Mouse (Mus musculus) forebrain, embryonic 10.5 days (tissue): Measurements from ENCODE around the gene Atp6v0d1. TPM values are rescaled to one million over a fixed set of nuclear protein-coding genes. Genes with fewer than 3 reads are reported as not detected.
"Not testable (repeated sequence)": the region's sequence is repeated elsewhere in the genome, so short reads cannot be mapped to it uniquely, and the experiment has no call there.

ENCODE experiments used
- DNase-seq: peaks from one replicate; pipeline ENCODE4 v3.0.0-alpha.2; 2017; ENCODE audit warnings: low spot score; ENCODE audit errors: extremely low spot score
- H3K27ac ChIP-seq: fragments of 300-500 bp; sonication (generic); 2 replicates; pipeline ENCODE4 v1.5.1; 2016; ENCODE audit warnings: mild to moderate bottlenecking
- H3K27me3 ChIP-seq: fragments of 300-500 bp; sonication (generic); 2 replicates; pipeline ENCODE4 v1.6.1; 2016; ENCODE audit warnings: mild to moderate bottlenecking; ENCODE audit not compliant: poor library complexity, severe bottlenecking
- H3K36me3 ChIP-seq: fragments of 300-500 bp; sonication (generic); replicated peaks from 2 replicates; pipeline ENCODE4 v1.6.1; 2016; ENCODE audit warnings: mild to moderate bottlenecking, moderate library complexity
- H3K4me1 ChIP-seq: fragments of 300-500 bp; sonication (generic); 2 replicates; pipeline ENCODE4 v1.6.1; 2016
- H3K4me3 ChIP-seq: fragments of 300-500 bp; sonication (generic); 2 replicates; pipeline ENCODE4 v1.5.1; 2016; ENCODE audit warnings: mild to moderate bottlenecking, moderate library complexity
- H3K9me3 ChIP-seq: fragments of 300-500 bp; sonication (generic); 2 replicates; pipeline ENCODE4 v1.6.1; 2016; ENCODE audit warnings: mild to moderate bottlenecking, moderate library complexity
- WGBS: fragments of 180-500 bp; shearing (Covaris S2); methylation state at CpG from one replicate; pipeline ENCODE4 v1.1.7; 2016; 5-methylcytosine and 5-hydroxymethylcytosine counted together
- polyA plus RNA-seq: library from polyadenylated mRNA; unstranded; fragments of >200 nt; fragmentation: Nextera tagmentation; extraction: Ambion mirVana; gene quantifications from 2 replicates; pipeline ENCODE4 v1.2.1, GENCODE M21; 2016

The Atp6v0d1 gene
- polyA plus RNA-seq, 1 experiment from 2014 or later, result 73.4 TPM

GRCm38 (mm10) chr8:105602540-105602939 lies 36.7 kb upstream of the Atp6v0d1 start:
- Histone ChIP-seq H3K27me3 (peaks cover 15% of the 10 kb centered on the region), H3K4me1 (peaks cover 34% of the 10 kb centered on the region)
- H3K27ac ChIP-seq, H3K9me3 ChIP-seq, H3K36me3 ChIP-seq, DNase-seq, H3K4me3 ChIP-seq: not testable (repeated sequence)
- 91% methylated on average over 2 of the region's 3 CpGs for WGBS

GRCm38 (mm10) chr8:105601301-105601700 lies 35.5 kb upstream of the Atp6v0d1 start:
- DNase-seq, result no peak
- Histone ChIP-seq H3K36me3 (no peaks in the 10 kb centered on the region), H3K27me3 (peaks cover 15% of the 10 kb centered on the region), H3K27ac (no peak overlapping the region), H3K9me3 (no peaks in the 10 kb centered on the region), H3K4me3 (no peak overlapping the region), H3K4me1 (peaks cover 29% of the 10 kb centered on the region)
- WGBS, result 76% methylated on average over 5 of the region's 5 CpGs

GRCm38 (mm10) chr8:105598777-105599176 lies 32.9 kb upstream of the Atp6v0d1 start:
- Histone ChIP-seq H3K36me3 (no peaks in the 10 kb centered on the region), H3K4me1 (peaks cover 17% of the 10 kb centered on the region), H3K9me3 (no peaks in the 10 kb centered on the region), H3K27ac (no peak overlapping the region), H3K27me3 (peaks cover 35% of the 10 kb centered on the region), H3K4me3 (no peak overlapping the region)
- WGBS, result 80% methylated on average over 6 of the region's 6 CpGs
- no peak for DNase-seq

GRCm38 (mm10) chr8:105596362-105597034 lies 30.7 kb upstream of the Atp6v0d1 start:
- peak overlapping the region; percentile 30 for H3K4me3 ChIP-seq
- H3K27me3 ChIP-seq, result peaks cover 27% of the 10 kb centered on the region
- no peak overlapping the region for H3K27ac ChIP-seq
- H3K36me3 ChIP-seq, result no peaks in the 10 kb centered on the region
- H3K4me1 ChIP-seq, result peaks cover 20% of the 10 kb centered on the region
- H3K9me3 ChIP-seq, result no peaks in the 10 kb centered on the region
- peak; percentile 51 for DNase-seq
- WGBS, result 3% methylated on average over 14 of the region's 14 CpGs

GRCm38 (mm10) chr8:105594451-105595242 lies 28.8 kb upstream of the Atp6v0d1 start:
- Histone ChIP-seq H3K4me3 (no peak overlapping the region), H3K4me1 (peaks cover 20% of the 10 kb centered on the region), H3K36me3 (no peaks in the 10 kb centered on the region), H3K27ac (no peak overlapping the region), H3K27me3 (peaks cover 27% of the 10 kb centered on the region), H3K9me3 (no peaks in the 10 kb centered on the region)
- DNase-seq, result no peak
- 78% methylated on average over 18 of the region's 18 CpGs for WGBS

GRCm38 (mm10) chr8:105593859-105594258 lies 28.0 kb upstream of the Atp6v0d1 start:
- 37% methylated on average over 15 of the region's 15 CpGs for WGBS
- Histone ChIP-seq H3K36me3 (no peaks in the 10 kb centered on the region), H3K9me3 (no peaks in the 10 kb centered on the region), H3K27me3 (peaks cover 27% of the 10 kb centered on the region), H3K4me1 (peaks cover 20% of the 10 kb centered on the region), H3K4me3 (peak overlapping the region; percentile 13), H3K27ac (peak overlapping the region; percentile 36; the same call in 1 of the 2 replicates)
- no peak for DNase-seq

- DNase-seq, result no peak
- Histone ChIP-seq H3K9me3 (no peaks in the 10 kb centered on the region), H3K4me1 (peaks cover 20% of the 10 kb centered on the region), H3K27me3 (peaks cover 27% of the 10 kb centered on the region), H3K36me3 (no peaks in the 10 kb centered on the region), H3K27ac (no peak overlapping the region), H3K4me3 (no peak overlapping the region)
- WGBS, result 89% methylated on average over 2 of the region's 2 CpGs
These were observed 26.6 kb upstream of the Atp6v0d1 start for GRCm38 (mm10) chr8:105592431-105592830.

GRCm38 (mm10) chr8:105579719-105580118 lies 13.9 kb upstream of the Atp6v0d1 start:
- Histone ChIP-seq H3K4me1 (no peaks in the 10 kb centered on the region), H3K27me3 (no peaks in the 10 kb centered on the region), H3K27ac (no peak overlapping the region), H3K9me3 (no peaks in the 10 kb centered on the region), H3K36me3 (no peaks in the 10 kb centered on the region), H3K4me3 (no peak overlapping the region)
- DNase-seq, result no peak
- 78% methylated on average over 3 of the region's 3 CpGs for WGBS

- Histone ChIP-seq H3K9me3 (no peaks in the 10 kb centered on the region), H3K27ac (no peak overlapping the region), H3K4me3 (no peak overlapping the region), H3K27me3 (no peaks in the 10 kb centered on the region), H3K36me3 (no peaks in the 10 kb centered on the region), H3K4me1 (no peaks in the 10 kb centered on the region)
- WGBS, result 83% methylated on average over 3 of the region's 3 CpGs
- no peak for DNase-seq
These were observed 9.7 kb upstream of the Atp6v0d1 start for GRCm38 (mm10) chr8:105575538-105575937.

GRCm38 (mm10) chr8:105574741-105575140 lies 8.9 kb upstream of the Atp6v0d1 start:
- no peak for DNase-seq
- 49% methylated on average over 6 of the region's 6 CpGs for WGBS

GRCm38 (mm10) chr8:105573427-105573826 lies 7.6 kb upstream of the Atp6v0d1 start:
- H3K4me3 ChIP-seq, result no peak overlapping the region
- no peak for DNase-seq
- no peaks in the 10 kb centered on the region for H3K9me3 ChIP-seq
- no peaks in the 10 kb centered on the region for H3K27me3 ChIP-seq
- H3K36me3 ChIP-seq, result no peaks in the 10 kb centered on the region
- H3K27ac ChIP-seq, result no peak overlapping the region
- no peaks in the 10 kb centered on the region for H3K4me1 ChIP-seq

More at GRCm38 (mm10) chr8:105574741-105575140, 8.9 kb upstream of the Atp6v0d1 start:
- no peaks in the 10 kb centered on the region for H3K27me3 ChIP-seq
- H3K9me3 ChIP-seq, result no peaks in the 10 kb centered on the region
- H3K4me3 ChIP-seq, result no peak overlapping the region
- no peaks in the 10 kb centered on the region for H3K4me1 ChIP-seq
- no peak overlapping the region for H3K27ac ChIP-seq
- H3K36me3 ChIP-seq, result no peaks in the 10 kb centered on the region

- Histone ChIP-seq H3K4me1 (peaks cover 7% of the 10 kb centered on the region), H3K9me3 (no peaks in the 10 kb centered on the region), H3K4me3 (no peak overlapping the region), H3K27me3 (peaks cover 8% of the 10 kb centered on the region), H3K36me3 (no peaks in the 10 kb centered on the region), H3K27ac (no peak overlapping the region)
- WGBS, result 92% methylated on average over 9 of the region's 9 CpGs
- DNase-seq, result no peak
These were observed 6.0 kb upstream of the Atp6v0d1 start for GRCm38 (mm10) chr8:105571810-105572209.
